Mouse (Mus musculus): ENCODE measurements around the gene Vps13d. TPM values are rescaled to one million over a fixed set of nuclear protein-coding genes. Genes with fewer than 3 reads are reported as not detected.

The Vps13d gene
- polyA plus RNA-seq, 1 experiment = 7.3 TPM

GRCm38 (mm10) chr4:145058749-145059442 is 135.9 kb downstream of the Vps13d start:
- no peak overlapping the region for H3K27ac ChIP-seq (ENCODE audit: control insufficient read depth, insufficient read depth, low read depth, low read length)
- H3K4me3 ChIP-seq (ENCODE audit: control insufficient read depth, low read depth, low read length) = no peak overlapping the region
- no peaks in the 10 kb centered on the region for H3K27me3 ChIP-seq (ENCODE audit: control insufficient read depth, insufficient read depth, low read length)
- H3K4me1 ChIP-seq (ENCODE audit: control insufficient read depth, insufficient read depth, low read length) = no peaks in the 10 kb centered on the region
- no peak for TF ChIP-seq CTCF (IDR thresholded peaks at IDR 0.05; ENCODE audit: control insufficient read depth, insufficient read depth, insufficient replicate concordance, low read depth, low read length)
- TF ChIP-seq POLR2A (IDR thresholded peaks at IDR 0.05; ENCODE audit: control insufficient read depth, low read depth, low read length) = no peak
- peaks cover 8% of the 10 kb centered on the region; the same call in 1 of the 2 replicates for H3K36me3 ChIP-seq (ENCODE audit: control insufficient read depth, insufficient read depth, low read length)

- no peak overlapping the region for H3K4me3 ChIP-seq (ENCODE audit: control insufficient read depth, low read depth, low read length)
- TF ChIP-seq CTCF (IDR thresholded peaks at IDR 0.05; ENCODE audit: control insufficient read depth, insufficient read depth, insufficient replicate concordance, low read depth, low read length) (no peak), POLR2A (IDR thresholded peaks at IDR 0.05; ENCODE audit: control insufficient read depth, low read depth, low read length) (no peak)
- H3K27ac ChIP-seq (ENCODE audit: control insufficient read depth, insufficient read depth, low read depth, low read length) = no peak overlapping the region
- no peaks in the 10 kb centered on the region for H3K27me3 ChIP-seq (ENCODE audit: control insufficient read depth, insufficient read depth, low read length)
- peaks cover 6% of the 10 kb centered on the region; the same call in 1 of the 2 replicates for H3K36me3 ChIP-seq (ENCODE audit: control insufficient read depth, insufficient read depth, low read length)
- H3K4me1 ChIP-seq (ENCODE audit: control insufficient read depth, insufficient read depth, low read length) = no peaks in the 10 kb centered on the region
Measured at GRCm38 (mm10) chr4:145056346-145056745, 138.5 kb downstream of the Vps13d start.

DNA sequence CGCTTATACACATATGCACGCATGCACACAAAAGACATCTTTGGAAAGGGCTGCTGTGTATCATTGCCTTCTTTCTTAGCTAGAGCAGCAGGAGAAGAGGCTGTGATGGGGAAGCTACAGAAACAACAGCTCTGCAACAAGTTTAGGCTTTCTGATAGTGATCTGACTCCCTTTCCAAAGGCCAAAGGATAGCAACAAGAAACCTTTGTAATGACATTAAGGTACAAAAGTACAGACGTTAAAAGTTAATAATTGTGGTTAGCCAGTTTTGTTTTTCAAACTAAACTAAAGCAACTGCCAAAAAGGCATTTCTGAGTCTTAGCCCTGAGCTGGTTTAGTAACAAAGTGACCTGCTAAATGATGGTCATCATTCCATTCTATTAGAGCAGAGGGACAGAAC is 139.0 kb downstream of the Vps13d start:
- Histone ChIP-seq H3K36me3 (ENCODE audit: control insufficient read depth, insufficient read depth, low read length) (peaks cover 3% of the 10 kb centered on the region; the same call in 1 of the 2 replicates), H3K27ac (ENCODE audit: control insufficient read depth, insufficient read depth, low read depth, low read length) (no peak overlapping the region), H3K4me3 (ENCODE audit: control insufficient read depth, low read depth, low read length) (no peak overlapping the region)

DNA sequence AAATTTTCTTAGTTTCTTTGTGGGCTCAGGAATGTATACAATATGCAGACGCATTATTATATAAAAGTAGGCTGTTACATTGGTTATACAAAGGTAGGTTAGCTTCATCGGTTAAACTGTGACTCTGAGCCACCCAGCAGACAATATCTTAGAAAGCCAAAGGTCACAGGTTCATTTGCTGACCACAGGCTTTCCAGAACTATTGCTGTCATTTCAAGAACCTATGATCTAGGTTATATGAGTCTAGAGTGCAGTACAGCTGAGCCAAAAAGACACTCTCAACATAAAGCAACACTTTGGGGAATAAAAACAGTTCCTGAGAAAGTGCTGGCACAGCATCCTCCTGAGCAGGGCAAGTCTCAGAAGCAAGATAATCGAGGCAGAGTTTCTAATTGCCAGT is 140.4 kb downstream of the Vps13d start:
- H3K27ac ChIP-seq (ENCODE audit: control insufficient read depth, insufficient read depth, low read depth, low read length) = no peak overlapping the region
- TF ChIP-seq POLR2A (IDR thresholded peaks at IDR 0.05; ENCODE audit: control insufficient read depth, low read depth, low read length) (no peak), CTCF (IDR thresholded peaks at IDR 0.05; ENCODE audit: control insufficient read depth, insufficient read depth, insufficient replicate concordance, low read depth, low read length) (no peak)
- peaks cover 3% of the 10 kb centered on the region; the same call in 1 of the 2 replicates for H3K36me3 ChIP-seq (ENCODE audit: control insufficient read depth, insufficient read depth, low read length)
- no peak overlapping the region for H3K4me3 ChIP-seq (ENCODE audit: control insufficient read depth, low read depth, low read length)
- no peaks in the 10 kb centered on the region for H3K4me1 ChIP-seq (ENCODE audit: control insufficient read depth, insufficient read depth, low read length)
- H3K27me3 ChIP-seq (ENCODE audit: control insufficient read depth, insufficient read depth, low read length) = no peaks in the 10 kb centered on the region

More for the DNA sequence above, 139.0 kb downstream of the Vps13d start:
- TF ChIP-seq POLR2A (IDR thresholded peaks at IDR 0.05; ENCODE audit: control insufficient read depth, low read depth, low read length) (no peak), CTCF (IDR thresholded peaks at IDR 0.05; ENCODE audit: control insufficient read depth, insufficient read depth, insufficient replicate concordance, low read depth, low read length) (no peak)
- H3K27me3 ChIP-seq (ENCODE audit: control insufficient read depth, insufficient read depth, low read length) = no peaks in the 10 kb centered on the region
- H3K4me1 ChIP-seq (ENCODE audit: control insufficient read depth, insufficient read depth, low read length) = no peaks in the 10 kb centered on the region

GRCm38 (mm10) chr4:145052697-145053096 is 142.1 kb downstream of the Vps13d start:
- H3K4me1 ChIP-seq (ENCODE audit: control insufficient read depth, insufficient read depth, low read length) = no peaks in the 10 kb centered on the region
- TF ChIP-seq CTCF (IDR thresholded peaks at IDR 0.05; ENCODE audit: control insufficient read depth, insufficient read depth, insufficient replicate concordance, low read depth, low read length) (no peak), POLR2A (IDR thresholded peaks at IDR 0.05; ENCODE audit: control insufficient read depth, low read depth, low read length) (no peak)
- H3K36me3 ChIP-seq (ENCODE audit: control insufficient read depth, insufficient read depth, low read length) = peaks cover 3% of the 10 kb centered on the region; the same call in 1 of the 2 replicates
- H3K27ac ChIP-seq (ENCODE audit: control insufficient read depth, insufficient read depth, low read depth, low read length) = no peak overlapping the region
- H3K4me3 ChIP-seq (ENCODE audit: control insufficient read depth, low read depth, low read length) = no peak overlapping the region
- no peaks in the 10 kb centered on the region for H3K27me3 ChIP-seq (ENCODE audit: control insufficient read depth, insufficient read depth, low read length)

DNA sequence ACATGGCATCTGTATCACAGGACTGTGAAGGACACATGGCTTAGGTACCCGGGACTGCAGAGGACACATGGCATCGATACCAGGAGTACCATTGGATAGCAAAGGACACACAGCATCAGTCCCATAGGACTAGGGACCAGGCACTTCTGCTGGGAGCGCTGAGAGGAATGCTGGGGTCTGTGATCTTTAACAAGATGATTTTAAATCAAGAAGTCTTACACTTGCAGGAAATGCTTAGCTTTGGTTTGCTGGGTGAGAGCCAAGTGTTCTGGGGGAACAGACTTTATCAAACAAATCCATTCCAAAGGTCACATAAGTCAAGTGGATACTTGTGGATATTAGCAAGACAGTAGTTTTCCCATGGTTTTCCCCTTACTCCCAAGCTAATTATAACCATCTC is 142.5 kb downstream of the Vps13d start:
- no peaks in the 10 kb centered on the region for H3K27me3 ChIP-seq (ENCODE audit: control insufficient read depth, insufficient read depth, low read length)
- no peaks in the 10 kb centered on the region for H3K4me1 ChIP-seq (ENCODE audit: control insufficient read depth, insufficient read depth, low read length)
- TF ChIP-seq CTCF (IDR thresholded peaks at IDR 0.05; ENCODE audit: control insufficient read depth, insufficient read depth, insufficient replicate concordance, low read depth, low read length) (no peak), POLR2A (IDR thresholded peaks at IDR 0.05; ENCODE audit: control insufficient read depth, low read depth, low read length) (no peak)
- H3K36me3 ChIP-seq (ENCODE audit: control insufficient read depth, insufficient read depth, low read length) = peaks cover 3% of the 10 kb centered on the region; the same call in 1 of the 2 replicates
- H3K4me3 ChIP-seq (ENCODE audit: control insufficient read depth, low read depth, low read length) = no peak overlapping the region
- no peak overlapping the region for H3K27ac ChIP-seq (ENCODE audit: control insufficient read depth, insufficient read depth, low read depth, low read length)

- H3K36me3 ChIP-seq (ENCODE audit: control insufficient read depth, insufficient read depth, low read length) = peaks cover 3% of the 10 kb centered on the region; the same call in 1 of the 2 replicates
- no peaks in the 10 kb centered on the region for H3K27me3 ChIP-seq (ENCODE audit: control insufficient read depth, insufficient read depth, low read length)
- H3K4me1 ChIP-seq (ENCODE audit: control insufficient read depth, insufficient read depth, low read length) = no peaks in the 10 kb centered on the region
- no peak overlapping the region for H3K27ac ChIP-seq (ENCODE audit: control insufficient read depth, insufficient read depth, low read depth, low read length)
- TF ChIP-seq POLR2A (IDR thresholded peaks at IDR 0.05; ENCODE audit: control insufficient read depth, low read depth, low read length) (no peak), CTCF (IDR thresholded peaks at IDR 0.05; ENCODE audit: control insufficient read depth, insufficient read depth, insufficient replicate concordance, low read depth, low read length) (no peak)
- no peak overlapping the region for H3K4me3 ChIP-seq (ENCODE audit: control insufficient read depth, low read depth, low read length)
Measured at GRCm38 (mm10) chr4:145051209-145051969, 143.4 kb downstream of the Vps13d start.

Data from testis, adult 2 months (tissue).